Mouse (Mus musculus) mesoderm, embryonic 11.5 days (tissue): ENCODE data around the gene Sp1.

Source experiments
- DNase-seq: peaks from one replicate; pipeline ENCODE4 v3.0.0-alpha.2; 2012; ENCODE audit warnings: low read depth, low spot score

Gene Sp1

DNA sequence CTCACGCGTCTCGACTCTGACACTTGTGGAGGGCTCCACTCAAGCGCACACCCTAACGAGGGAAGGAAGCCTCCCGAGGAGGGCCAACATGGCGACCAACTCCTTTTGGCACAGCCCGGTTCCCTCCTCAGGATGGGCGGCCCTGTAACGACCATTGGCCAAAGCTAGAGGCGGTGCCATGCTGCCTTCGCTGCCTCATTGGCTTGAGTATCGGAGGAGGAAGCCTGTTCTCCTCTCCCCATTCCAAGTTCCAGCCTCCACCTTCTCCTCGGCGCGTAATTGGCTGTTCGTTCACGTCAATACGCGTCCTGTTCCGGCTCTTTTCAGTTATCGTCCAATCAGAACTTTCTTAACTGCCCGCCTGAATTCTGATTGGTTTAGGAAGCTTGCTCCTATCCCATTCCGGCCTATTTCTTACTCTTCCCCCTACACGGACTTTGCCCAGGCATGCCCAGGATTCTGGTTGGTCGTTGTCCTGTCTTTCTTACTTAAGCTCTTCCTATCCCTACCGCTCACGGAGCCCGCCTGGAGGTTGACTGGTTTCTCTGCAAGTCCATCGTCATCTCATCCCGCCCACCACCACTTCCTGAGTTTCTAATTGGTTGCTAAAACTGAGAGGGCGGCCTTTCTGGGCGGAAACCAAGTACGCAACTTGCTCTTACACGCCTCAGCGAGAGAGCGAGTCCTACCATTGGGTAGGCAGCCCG is at the start of gene Sp1:
TSS of gene Sp1 (plus strand) at position 655 of the 707 bp plus-strand sequence.
- peak; percentile 100 for DNase-seq

DNA sequence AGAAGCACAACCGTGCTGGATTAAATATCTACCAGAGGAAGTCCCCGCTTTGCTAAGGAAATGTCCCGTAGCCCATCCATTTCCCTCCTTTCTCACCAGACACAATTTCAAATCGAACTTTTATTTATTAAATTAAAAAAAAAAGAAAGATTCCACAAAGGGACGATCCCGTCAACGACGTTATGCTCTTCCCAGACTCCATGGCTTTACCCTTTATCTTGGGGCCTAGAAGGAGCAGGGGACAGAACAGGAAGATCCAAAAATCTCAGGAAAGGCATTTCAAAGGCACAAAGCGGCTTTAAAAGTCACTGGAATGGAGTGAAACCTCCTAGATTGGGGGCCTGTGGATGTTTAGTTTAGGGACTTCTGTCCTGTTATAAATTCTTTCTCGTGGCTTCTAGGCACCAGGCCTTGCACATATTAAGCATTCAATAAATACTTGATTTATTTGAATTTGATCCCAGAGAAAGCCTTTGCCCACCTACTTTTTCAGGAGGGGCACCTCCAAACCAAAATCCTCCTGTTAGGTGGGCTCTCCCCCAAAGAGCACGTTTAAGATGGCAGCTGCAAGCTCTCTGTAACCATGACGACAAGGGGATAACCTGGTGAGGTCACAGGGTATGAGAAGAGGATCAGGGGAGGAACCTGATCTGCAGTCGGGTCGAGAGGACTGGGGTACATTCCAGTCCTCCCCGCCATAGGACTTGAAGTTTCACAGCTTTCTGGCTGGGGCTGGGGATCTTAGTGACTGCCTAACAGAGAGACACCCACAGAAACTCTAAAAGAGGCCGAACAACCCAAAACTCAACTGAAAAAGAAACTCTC is 49.2 kb upstream of the Sp1 start:
- DNase-seq: peak; percentile 44

- peak; percentile 65 for DNase-seq
Observed at GRCm38 (mm10) chr15:102358126-102358525, 47.8 kb upstream of the Sp1 start.

- DNase-seq: no peak
Observed at GRCm38 (mm10) chr15:102358834-102359233, 47.1 kb upstream of the Sp1 start.

GRCm38 (mm10) chr15:102362648-102363047 is 43.3 kb upstream of the Sp1 start:
- DNase-seq: no peak

GRCm38 (mm10) chr15:102364678-102365077 is 41.3 kb upstream of the Sp1 start:
- no peak for DNase-seq

DNA sequence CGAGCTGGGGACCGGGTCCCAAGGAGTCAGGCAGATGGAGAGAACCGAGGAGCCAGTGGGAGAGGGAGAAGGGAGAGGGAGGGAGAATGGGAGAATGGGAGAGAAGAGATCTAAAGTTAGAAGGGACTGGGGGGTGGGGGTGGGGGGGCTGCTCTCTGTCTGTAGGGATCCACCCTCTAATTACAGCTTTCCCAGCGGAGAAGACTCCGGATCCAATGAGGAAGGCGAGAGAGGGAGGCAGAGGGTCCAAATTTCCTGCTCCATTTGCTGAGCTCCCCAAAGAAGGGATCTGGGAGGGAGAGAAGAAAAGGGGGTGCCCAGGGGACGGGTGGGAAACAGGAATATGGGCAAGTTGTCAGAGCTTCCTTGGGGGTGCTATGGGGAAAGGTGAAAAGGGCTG is 39.7 kb upstream of the Sp1 start:
- no peak for DNase-seq

DNA sequence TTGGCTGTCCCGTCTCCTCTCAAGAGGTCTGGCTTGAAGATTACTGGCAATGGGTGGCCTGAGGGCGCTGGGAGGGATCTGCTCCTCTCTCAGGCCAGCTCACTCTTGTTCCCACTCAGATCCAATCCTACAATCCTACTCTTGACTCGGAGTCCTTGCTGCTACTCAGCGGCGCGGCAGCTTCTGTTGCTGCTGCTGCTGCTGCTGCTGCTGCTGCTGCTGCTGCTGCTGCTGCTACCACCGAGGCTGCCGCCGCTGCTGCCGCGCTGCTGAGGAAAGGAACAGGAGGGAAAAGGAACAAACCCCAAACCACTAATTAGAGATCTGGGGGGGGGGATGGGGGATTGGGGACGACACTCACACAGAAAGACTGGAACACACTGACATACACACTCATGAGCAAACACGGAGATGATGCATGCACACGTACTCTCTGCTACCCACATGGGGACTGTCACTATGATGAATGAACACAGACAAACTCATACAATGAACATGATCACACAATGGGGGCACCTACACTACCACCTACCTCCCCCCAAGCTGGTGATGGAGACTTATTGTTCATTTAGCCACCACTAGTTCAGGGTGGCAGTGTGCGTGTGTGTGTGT is 39.1 kb upstream of the Sp1 start, which contains the start of gene Sp7:
TSS of gene Sp7 (minus strand) at position 450 of the 612 bp plus-strand sequence.
- DNase-seq: no peak

GRCm38 (mm10) chr15:102369972-102370371 is 36.0 kb upstream of the Sp1 start:
- no peak for DNase-seq

- DNase-seq: no peak
Observed at GRCm38 (mm10) chr15:102370727-102371126, 35.2 kb upstream of the Sp1 start.

DNA sequence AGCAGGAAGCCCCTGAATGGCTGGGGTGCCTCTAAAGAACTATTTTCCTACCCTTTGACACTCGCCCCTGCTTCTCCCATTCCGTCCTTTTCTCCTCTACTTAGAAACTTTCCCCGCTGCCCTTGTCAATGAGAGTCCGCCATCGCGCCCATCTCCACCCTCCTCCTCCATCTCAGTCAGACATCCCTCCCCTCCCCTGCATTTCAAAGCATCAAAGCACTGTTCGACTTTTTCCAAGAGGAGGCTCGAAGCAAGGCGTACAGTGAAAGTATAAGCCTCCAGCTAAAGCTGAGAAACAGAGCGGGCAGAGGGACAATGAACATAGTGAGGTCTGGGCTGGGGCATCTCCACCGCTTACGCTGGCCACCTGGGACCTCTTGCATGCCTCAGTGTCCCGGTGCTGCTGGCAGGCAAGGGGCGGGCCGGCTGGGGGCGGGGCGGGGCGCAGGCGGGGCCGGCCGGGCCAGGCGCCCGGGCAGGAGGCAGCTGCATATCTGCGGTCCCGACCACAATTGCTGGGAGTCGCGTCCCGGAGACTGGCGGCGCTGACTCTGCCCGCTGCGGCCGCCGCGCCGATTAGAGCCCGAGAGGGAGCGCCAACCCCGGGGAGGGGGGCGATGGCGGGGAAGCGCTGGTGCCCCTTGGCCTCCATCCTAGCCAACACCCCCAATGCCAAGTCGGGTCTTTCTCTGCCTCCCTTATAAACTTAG is 29.3 kb upstream of the Sp1 start:
- DNase-seq: peak; percentile 49

- peak; percentile 89 for DNase-seq
Observed at GRCm38 (mm10) chr15:102377163-102377543, 28.8 kb upstream of the Sp1 start.

DNA sequence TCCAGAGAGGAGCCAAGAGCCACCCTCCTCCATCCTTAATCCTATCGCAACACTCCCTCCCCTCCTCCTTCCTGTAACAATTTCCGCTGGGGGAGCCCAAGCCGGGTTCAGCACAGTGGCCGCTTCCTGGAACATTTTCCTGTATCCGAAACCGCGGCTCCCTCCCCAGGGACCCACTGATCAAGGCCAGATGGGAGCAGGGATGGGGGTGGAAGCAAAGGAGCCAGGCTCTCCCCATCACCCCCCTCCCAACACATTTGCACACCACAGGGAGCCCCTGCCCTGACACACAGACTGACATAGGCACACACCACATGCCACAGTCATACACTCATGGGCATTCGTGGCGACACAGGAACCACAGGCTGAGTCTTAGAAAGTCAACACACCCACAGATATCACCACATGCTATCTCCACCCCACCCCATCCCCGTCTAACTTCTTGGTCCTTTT is 28.1 kb upstream of the Sp1 start:
- peak; percentile 64 for DNase-seq

- DNase-seq: peak; percentile 91
Observed at GRCm38 (mm10) chr15:102381575-102381974, 24.4 kb upstream of the Sp1 start.

DNA sequence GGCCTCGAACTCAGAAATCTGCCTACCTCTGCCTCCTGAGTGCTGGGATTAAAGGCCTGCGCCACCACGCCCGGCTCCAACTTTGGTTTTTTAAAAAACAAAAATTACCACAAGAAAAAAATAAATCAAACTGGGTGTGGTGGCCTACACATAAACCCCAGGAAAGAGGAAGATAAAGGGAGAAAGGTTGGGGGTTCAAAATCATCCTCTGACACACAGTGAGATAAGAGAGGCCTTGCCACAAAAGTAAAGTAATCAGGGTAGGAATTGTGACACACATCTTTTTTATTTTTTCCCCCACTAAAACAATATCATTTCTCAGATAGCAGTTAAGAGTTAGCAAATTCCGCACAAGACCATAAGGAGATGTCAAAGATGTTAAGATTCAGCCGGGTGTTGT is 22.3 kb upstream of the Sp1 start:
- no peak for DNase-seq

DNA sequence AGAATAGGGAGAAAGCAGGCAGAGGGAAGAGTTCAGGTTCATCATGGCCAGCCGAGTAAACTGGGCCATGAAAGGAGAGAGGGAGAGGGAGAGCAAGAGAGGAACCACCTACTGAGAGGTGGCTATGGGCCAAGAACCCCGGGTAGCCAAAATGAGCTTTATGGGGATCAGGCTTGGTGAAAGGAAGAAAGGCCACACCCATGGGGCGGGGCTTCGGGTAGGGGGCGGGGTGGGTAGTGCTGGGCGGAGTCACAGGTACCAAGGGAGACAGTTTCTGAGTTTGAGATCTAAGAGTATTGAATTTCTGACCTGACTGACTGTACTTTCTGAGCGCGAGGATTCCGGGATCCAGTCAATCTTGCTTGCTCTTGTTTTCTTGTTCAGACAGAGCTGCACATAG is 19.3 kb upstream of the Sp1 start:
- no peak for DNase-seq

DNA sequence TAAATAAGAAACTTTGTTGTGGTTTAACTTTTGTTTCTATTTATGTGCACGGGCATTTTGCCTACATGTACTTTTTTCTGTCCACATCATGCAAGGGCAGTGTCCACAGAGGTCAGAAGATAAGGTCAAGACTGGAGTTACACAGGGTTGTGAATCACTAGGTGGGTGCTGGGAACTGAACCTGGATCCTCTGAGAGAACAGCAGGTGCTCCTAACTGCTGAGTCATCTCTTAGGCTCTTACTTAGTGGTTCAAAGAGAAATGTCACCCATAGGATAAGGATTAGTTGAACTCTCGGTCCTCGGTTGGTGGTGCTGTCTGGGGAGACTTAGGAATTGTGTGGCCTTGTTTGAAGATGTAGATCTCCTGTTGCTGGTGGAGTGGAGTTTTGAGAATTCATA is 17.0 kb upstream of the Sp1 start:
- no peak for DNase-seq

DNA sequence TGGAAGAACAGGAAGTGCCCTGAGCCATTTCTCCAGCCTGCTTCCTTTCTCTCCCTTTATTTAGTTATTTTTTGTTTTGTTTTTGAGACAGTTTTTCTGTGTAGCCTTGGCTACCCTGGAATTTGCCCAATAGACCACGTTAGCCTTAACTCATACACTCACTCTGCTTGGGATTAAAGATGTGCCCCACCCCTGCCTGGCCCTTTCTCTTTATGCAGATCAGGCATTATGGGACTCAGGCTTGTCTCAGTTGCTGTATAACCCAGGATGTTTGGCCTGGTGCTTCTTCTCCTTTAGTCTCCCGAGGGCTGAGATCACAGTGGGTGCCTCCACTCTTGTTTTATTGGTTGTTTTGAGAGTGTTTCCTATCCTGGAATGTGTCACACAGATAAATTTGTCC is 13.4 kb upstream of the Sp1 start:
- no peak for DNase-seq

- DNase-seq: no peak
Observed at GRCm38 (mm10) chr15:102393584-102394014, 12.3 kb upstream of the Sp1 start.

- no peak for DNase-seq
Observed at GRCm38 (mm10) chr15:102395061-102395460, 10.9 kb upstream of the Sp1 start.

DNA sequence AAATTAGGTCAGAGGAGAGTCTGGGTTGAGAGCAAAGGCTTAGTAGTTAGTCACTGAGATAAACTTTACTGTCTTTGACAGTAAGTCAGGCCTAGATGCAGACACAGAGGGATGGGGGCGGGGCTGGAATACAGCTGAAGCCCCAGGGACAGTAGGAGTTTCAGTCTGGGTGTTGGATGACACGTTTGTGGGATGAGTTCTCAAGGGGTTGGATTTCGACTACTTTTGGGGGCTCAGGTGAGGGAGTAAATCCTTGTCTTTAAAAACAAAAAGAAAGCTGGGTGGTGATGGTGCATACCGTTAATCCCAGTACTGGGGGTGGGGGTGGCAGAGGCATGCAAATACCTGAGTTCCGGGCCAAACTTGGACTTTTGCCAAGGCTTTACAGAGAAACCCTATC is 7.3 kb upstream of the Sp1 start:
- DNase-seq: no peak
